Mouse (Mus musculus) heart, embryonic 13.5 days (tissue): ENCODE data around the gene Galnt12. TPM values are rescaled to one million over a fixed set of nuclear protein-coding genes. Genes with fewer than 3 reads are reported as not detected.
"Not testable (repeated sequence)": the region's sequence is repeated elsewhere in the genome, so short reads cannot be mapped to it uniquely, and the experiment has no call there.

ENCODE experiments used
- ATAC-seq: fragments of 200-750 bp; cut with Nextera tagmentation; 2 replicates; pipeline ENCODE4 v1.8.0; 2017; ENCODE audit warnings: moderate TSS enrichment; ENCODE audit not compliant: insufficient number of reproducible peaks, low FRiP score, low TSS enrichment; ENCODE audit errors: extremely low read depth
- H3K27ac ChIP-seq: fragments of 300-500 bp; sonication (generic); replicated peaks from 2 replicates; pipeline ENCODE4 v1.5.1; 2015; ENCODE audit warnings: moderate library complexity, mild to moderate bottlenecking, inconsistent platforms
- H3K27me3 ChIP-seq: fragments of 300-500 bp; sonication (generic); replicated peaks from 2 replicates; pipeline ENCODE4 v1.6.1; 2015; ENCODE audit warnings: mild to moderate bottlenecking, inconsistent platforms
- H3K36me3 ChIP-seq: fragments of 300-500 bp; sonication (generic); 2 replicates; pipeline ENCODE4 v1.6.1; 2015; ENCODE audit warnings: mild to moderate bottlenecking, inconsistent platforms
- H3K4me1 ChIP-seq: fragments of 300-500 bp; sonication (generic); 2 replicates; pipeline ENCODE4 v1.6.1; 2015; ENCODE audit warnings: inconsistent platforms
- H3K4me2 ChIP-seq: fragments of 300-500 bp; sonication (generic); 2 replicates; pipeline ENCODE4 v1.6.1; 2015; ENCODE audit warnings: inconsistent platforms, mild to moderate bottlenecking, moderate library complexity
- H3K4me3 ChIP-seq: fragments of 300-500 bp; sonication (generic); 2 replicates; pipeline ENCODE4 v1.5.1; 2015; ENCODE audit warnings: moderate library complexity, mild to moderate bottlenecking, inconsistent platforms
- H3K9ac ChIP-seq: fragments of 300-500 bp; sonication (generic); 2 replicates; pipeline ENCODE4 v1.6.1; 2015; ENCODE audit warnings: inconsistent platforms, mild to moderate bottlenecking, moderate library complexity
- H3K9me3 ChIP-seq: fragments of 300-500 bp; sonication (generic); 2 replicates; pipeline ENCODE4 v1.6.1; 2016; ENCODE audit warnings: inconsistent platforms
- WGBS: fragments of 180-500 bp; shearing (Covaris S2); methylation state at CpG from one replicate; pipeline ENCODE4 v1.1.7; 2015; ENCODE audit warnings: mixed read lengths; 5-methylcytosine and 5-hydroxymethylcytosine counted together
- polyA plus RNA-seq: library from polyadenylated mRNA; unstranded; fragments of >200 nt; fragmentation: Nextera tagmentation; extraction: Ambion mirVana; gene quantifications from 2 replicates; pipeline ENCODE4 v1.2.1, GENCODE M21; 2015

The Galnt12 gene
- 1.4 and 1.6 TPM in 2 replicates for polyA plus RNA-seq

DNA sequence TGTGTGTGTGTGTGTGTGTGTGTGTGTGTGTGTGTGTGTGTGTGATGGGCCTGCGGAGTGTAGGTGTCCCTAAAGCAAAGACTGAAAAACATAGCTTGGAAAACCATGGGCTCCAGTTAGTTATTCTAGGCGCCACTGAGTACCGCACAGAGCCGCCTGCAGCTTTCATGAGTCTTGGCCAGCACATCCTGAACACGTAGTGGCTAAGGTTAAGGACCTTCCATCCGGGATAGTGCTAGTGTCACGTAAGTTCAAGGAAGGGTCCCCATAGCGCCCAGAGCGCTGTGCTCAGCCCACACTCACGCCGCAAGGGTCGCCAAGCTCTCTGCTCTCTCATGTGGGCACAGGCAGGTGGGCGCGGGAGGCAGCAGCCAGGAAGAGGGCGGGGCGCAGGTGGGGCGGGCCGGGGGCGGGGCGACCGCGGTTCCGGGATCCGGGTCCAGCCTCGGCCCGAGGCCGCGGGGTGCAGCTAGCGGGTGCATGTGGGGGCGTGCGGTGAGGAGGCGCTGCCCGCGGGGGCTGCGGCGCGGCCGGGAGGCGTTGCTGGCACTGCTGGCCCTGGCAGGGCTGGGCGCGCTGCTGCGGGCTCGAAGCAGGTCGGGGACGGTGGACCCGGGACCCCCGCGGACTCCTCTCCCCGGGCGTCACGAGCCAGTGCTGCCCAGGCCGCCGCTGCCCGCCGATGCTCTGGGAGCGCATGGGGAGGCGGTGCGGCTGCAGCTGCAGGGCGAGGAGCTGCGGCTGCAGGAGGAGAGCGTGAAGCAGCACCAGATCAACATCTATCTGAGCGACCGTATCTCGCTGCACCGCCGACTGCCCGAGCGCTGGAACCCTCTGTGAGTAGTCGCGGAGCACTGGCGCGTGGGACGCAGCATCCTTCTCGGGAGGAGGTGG lies at the start of gene Galnt12:
Gene Galnt12, plus strand, starts transcription at position 417 of the 894 bp plus-strand sequence.
- Histone ChIP-seq H3K27ac (no peak within 1 kb of the TSS), H3K4me2 (peak within 1 kb of the TSS; percentile 100), H3K9ac (peak within 1 kb of the TSS; percentile 80), H3K4me3 (peak within 1 kb of the TSS; percentile 73), H3K27me3 (peaks cover 62% of the 10 kb centered on the region), H3K36me3 (no peaks in the 10 kb centered on the region), H3K4me1 (peaks cover 17% of the 10 kb centered on the region), H3K9me3 (no peaks in the 10 kb centered on the region)
- WGBS: 1% methylated on average over 74 of the region's 74 CpGs
- ATAC-seq: no peak

- WGBS: 78% methylated on average over 9 of the region's 9 CpGs
- Histone ChIP-seq H3K27ac (no peak overlapping the region), H3K36me3 (peaks cover 13% of the 10 kb centered on the region; the same call in 1 of the 2 replicates), H3K9ac (no peak overlapping the region), H3K4me3 (no peak overlapping the region), H3K9me3 (no peaks in the 10 kb centered on the region), H3K4me2 (no peak overlapping the region), H3K27me3 (no peaks in the 10 kb centered on the region), H3K4me1 (no peaks in the 10 kb centered on the region)
- no peak for ATAC-seq
These were observed 47.8 kb upstream of the Galnt12 start for GRCm38 (mm10) chr4:47043866-47044265.

GRCm38 (mm10) chr4:47046974-47047373 lies 44.7 kb upstream of the Galnt12 start:
- Histone ChIP-seq H3K4me2 (no peak overlapping the region), H3K4me1 (peaks cover 17% of the 10 kb centered on the region), H3K36me3 (0 out of 2 replicates have a peak, but pooled peaks cover 2% of the 10 kb centered on the region), H3K9ac (no peak overlapping the region), H3K27me3 (peaks cover 5% of the 10 kb centered on the region), H3K9me3 (no peaks in the 10 kb centered on the region), H3K27ac (no peak overlapping the region), H3K4me3 (no peak overlapping the region)
- ATAC-seq: no peak
- 83% methylated on average over 6 of the region's 6 CpGs for WGBS

GRCm38 (mm10) chr4:47047765-47048164 lies 43.9 kb upstream of the Galnt12 start:
- Histone ChIP-seq H3K9me3 (no peaks in the 10 kb centered on the region), H3K9ac (0 out of 2 replicates have a peak overlapping the region, but pooled peaks have one; percentile 24), H3K27ac (no peak overlapping the region), H3K4me2 (no peak overlapping the region), H3K27me3 (peaks cover 13% of the 10 kb centered on the region), H3K4me3 (no peak overlapping the region), H3K36me3 (0 out of 2 replicates have a peak, but pooled peaks cover 2% of the 10 kb centered on the region), H3K4me1 (peaks cover 18% of the 10 kb centered on the region)
- WGBS: 53% methylated on average over 4 of the region's 4 CpGs
- no peak for ATAC-seq

GRCm38 (mm10) chr4:47049216-47049615 lies 42.5 kb upstream of the Galnt12 start:
- H3K4me3 ChIP-seq: no peak overlapping the region
- no peak overlapping the region for H3K4me2 ChIP-seq
- H3K27me3 ChIP-seq: peaks cover 17% of the 10 kb centered on the region
- H3K9me3 ChIP-seq: no peaks in the 10 kb centered on the region
- no peaks in the 10 kb centered on the region for H3K36me3 ChIP-seq
- H3K9ac ChIP-seq: no peak overlapping the region
- peaks cover 18% of the 10 kb centered on the region for H3K4me1 ChIP-seq
- ATAC-seq: no peak
- H3K27ac ChIP-seq: no peak overlapping the region
- 89% methylated on average over 16 of the region's 16 CpGs for WGBS

DNA sequence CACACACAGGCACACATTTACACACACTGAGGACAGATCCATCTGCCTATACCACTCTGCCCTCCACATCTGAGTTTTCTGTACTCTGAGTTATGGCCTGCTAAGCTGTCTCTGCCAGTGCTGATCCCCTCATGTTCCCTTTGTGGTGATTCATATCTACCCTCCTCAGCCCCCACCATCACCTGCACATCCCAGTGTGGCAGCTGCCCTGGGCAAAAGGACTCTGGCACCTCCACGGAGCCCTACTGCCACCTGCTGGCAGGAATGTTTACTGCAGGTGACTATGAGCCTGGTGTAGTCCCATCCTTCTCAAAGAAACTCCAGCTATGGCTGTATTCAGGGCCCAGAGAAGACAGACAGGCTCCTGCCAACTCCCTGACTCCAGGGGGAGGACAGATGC lies 41.5 kb upstream of the Galnt12 start:
- 0% methylated on average over 1 of the region's 1 CpGs for WGBS
- peaks cover 18% of the 10 kb centered on the region for H3K4me1 ChIP-seq
- no peak overlapping the region for H3K4me2 ChIP-seq
- H3K27ac ChIP-seq: no peak overlapping the region
- no peak overlapping the region for H3K4me3 ChIP-seq
- no peaks in the 10 kb centered on the region for H3K36me3 ChIP-seq
- H3K27me3 ChIP-seq: peaks cover 21% of the 10 kb centered on the region
- H3K9ac ChIP-seq: no peak overlapping the region
- no peaks in the 10 kb centered on the region for H3K9me3 ChIP-seq
- ATAC-seq: no peak

DNA sequence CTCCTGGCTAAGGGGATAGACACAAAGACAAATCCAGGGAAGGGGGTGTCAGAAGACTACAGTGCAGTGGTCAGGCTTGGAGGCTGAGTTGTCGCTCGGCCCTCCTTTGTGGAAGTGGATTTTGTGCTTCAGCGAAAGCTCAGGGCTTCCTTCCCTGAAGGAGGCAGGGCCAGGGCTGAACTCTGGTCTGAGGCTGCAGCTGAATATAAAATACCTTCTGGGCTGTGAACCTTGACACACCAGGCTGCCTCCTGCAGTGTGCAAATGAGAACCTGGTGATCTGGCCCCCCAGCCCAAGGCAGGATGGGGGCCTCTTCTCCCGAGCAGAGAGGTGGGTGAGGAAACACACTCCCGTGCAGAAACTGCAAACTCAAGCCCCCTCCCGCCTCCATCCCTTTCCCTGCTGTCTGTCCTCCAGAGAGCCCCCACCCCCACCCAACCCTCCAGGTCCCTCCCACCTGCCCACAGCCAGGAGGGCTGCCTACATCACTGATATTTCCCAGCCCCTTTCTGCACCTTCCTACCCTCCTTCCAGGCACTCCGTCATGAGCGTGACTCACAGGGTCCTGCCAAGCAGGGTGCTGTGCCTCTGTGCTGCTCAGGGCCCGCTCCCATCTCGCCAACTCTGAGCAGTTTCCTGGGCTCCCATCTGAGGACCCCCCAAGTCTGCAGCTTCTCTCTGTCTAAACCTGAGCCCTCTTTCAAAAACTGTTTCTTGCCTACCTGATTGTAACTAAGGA lies 40.9 kb upstream of the Galnt12 start:
- H3K9ac ChIP-seq: peak overlapping the region; percentile 50; the same call in 1 of the 2 replicates
- no peak for ATAC-seq
- no peaks in the 10 kb centered on the region for H3K36me3 ChIP-seq
- peaks cover 24% of the 10 kb centered on the region for H3K27me3 ChIP-seq
- H3K27ac ChIP-seq: no peak overlapping the region
- H3K9me3 ChIP-seq: no peaks in the 10 kb centered on the region
- no peak overlapping the region for H3K4me2 ChIP-seq
- H3K4me1 ChIP-seq: peaks cover 18% of the 10 kb centered on the region
- H3K4me3 ChIP-seq: no peak overlapping the region
- 25% methylated on average over 10 of the region's 10 CpGs for WGBS

- Histone ChIP-seq H3K27me3 (peaks cover 31% of the 10 kb centered on the region), H3K36me3 (no peaks in the 10 kb centered on the region), H3K27ac (no peak overlapping the region), H3K4me1 (peaks cover 25% of the 10 kb centered on the region), H3K4me2 (no peak overlapping the region), H3K4me3 (no peak overlapping the region), H3K9ac (0 out of 2 replicates have a peak overlapping the region, but pooled peaks have one; percentile 28), H3K9me3 (no peaks in the 10 kb centered on the region)
- ATAC-seq: no peak
- WGBS: 69% methylated on average over 9 of the region's 9 CpGs
These were observed 39.8 kb upstream of the Galnt12 start for GRCm38 (mm10) chr4:47051905-47052304.

DNA sequence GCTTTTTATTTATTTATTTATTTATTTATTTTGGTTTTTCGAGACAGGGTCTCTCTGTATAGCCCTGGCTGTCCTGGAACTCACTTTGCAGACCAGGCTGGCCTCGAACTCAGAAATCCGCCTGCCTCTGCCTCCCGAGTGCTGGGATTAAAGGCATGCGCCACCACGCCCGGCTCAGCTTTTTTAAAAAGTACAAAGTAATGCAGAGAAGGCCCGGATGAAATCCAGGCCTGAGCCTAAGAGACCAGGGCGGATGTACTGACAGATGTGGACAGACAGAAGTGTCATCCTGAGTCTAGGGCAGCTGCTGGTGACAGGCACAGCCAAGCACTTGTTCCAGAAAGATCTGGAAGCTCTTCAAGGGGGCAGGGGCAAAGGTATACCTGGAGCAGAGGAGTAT lies 36.5 kb upstream of the Galnt12 start:
- not testable (repeated sequence) for H3K27ac ChIP-seq, H3K4me3 ChIP-seq, H3K9me3 ChIP-seq, H3K4me2 ChIP-seq, H3K9ac ChIP-seq, ATAC-seq, H3K36me3 ChIP-seq
- Histone ChIP-seq H3K4me1 (peaks cover 30% of the 10 kb centered on the region), H3K27me3 (peaks cover 35% of the 10 kb centered on the region)
- 88% methylated on average over 9 of the region's 9 CpGs for WGBS

GRCm38 (mm10) chr4:47055570-47056080 lies 36.1 kb upstream of the Galnt12 start:
- H3K4me3 ChIP-seq: no peak overlapping the region
- H3K36me3 ChIP-seq: no peaks in the 10 kb centered on the region
- H3K9me3 ChIP-seq: no peaks in the 10 kb centered on the region
- no peak for ATAC-seq
- WGBS: 91% methylated on average over 6 of the region's 6 CpGs
- no peak overlapping the region for H3K27ac ChIP-seq
- peaks cover 26% of the 10 kb centered on the region for H3K4me1 ChIP-seq
- H3K4me2 ChIP-seq: no peak overlapping the region
- no peak overlapping the region for H3K9ac ChIP-seq
- H3K27me3 ChIP-seq: peaks cover 35% of the 10 kb centered on the region
